8 mouse cellular contexts compared by ENCODE assay signal in genomic region chrX:7947108-7947899, GRCm38 (mm10). TPM values are rescaled to one million over a fixed set of nuclear protein-coding genes. Genes with fewer than 3 reads are reported as not detected.
DNase-seq lines count a peak whose midpoint lies in the region; ATAC-seq and TF ChIP-seq lines count a peak whose summit lies in the region.

Hdac6 (minus strand) TSS chrX:7947889.

- H3K4me1 ChIP-seq in embryonic facial prominence, embryonic 15.5 days: no peaks in the 10 kb centered on the region
- no peaks in the 10 kb centered on the region for H3K4me1 ChIP-seq in hindbrain, embryonic 11.5 days (replicated peaks; ENCODE audit: control insufficient read depth, insufficient read depth, low read length)

- H3K27me3 ChIP-seq in embryonic facial prominence, embryonic 15.5 days: no peaks in the 10 kb centered on the region
- H3K27me3 ChIP-seq in hindbrain, embryonic 11.5 days (ENCODE audit: control insufficient read depth, insufficient read depth, low read length): no peaks in the 10 kb centered on the region
- H3K27me3 ChIP-seq in myocyte (ENCODE audit: control insufficient read depth, insufficient read depth, insufficient read length): no peaks in the 10 kb centered on the region

- no peak within 1 kb of the TSS for H3ac ChIP-seq in myocyte (ENCODE audit: control insufficient read depth, insufficient read length)

- peak within 1 kb of the TSS; percentile 53 for H3K4me3 ChIP-seq in embryonic facial prominence, embryonic 15.5 days (replicated peaks)
- peak within 1 kb of the TSS; percentile 47 for H3K4me3 ChIP-seq in hindbrain, embryonic 11.5 days (ENCODE audit: low read depth, low read length)
- peak within 1 kb of the TSS; percentile 29 for H3K4me3 ChIP-seq in myocyte

- H3K27ac ChIP-seq in embryonic facial prominence, embryonic 15.5 days (replicated peaks): peak within 1 kb of the TSS; percentile 44; the same call in 1 of the 2 replicates
- peak within 1 kb of the TSS; percentile 51; the same call in 1 of the 2 replicates for H3K27ac ChIP-seq in hindbrain, embryonic 11.5 days (ENCODE audit: low read depth, low read length)

- no peak for DNase-seq in frontal cortex, adult 2 months (ENCODE audit: extremely low spot score in 1 of 2, low spot score in 1 of 2)
- DNase-seq in frontal cortex, postnatal 36 days (ENCODE audit: low spot score in 2 of 2): no peak
- DNase-seq in MN1 (ENCODE audit: low spot score): peak; percentile 27
- DNase-seq in hindbrain, embryonic 11.5 days (ENCODE audit: low spot score): peak; percentile 23
- DNase-seq in layer of hippocampus, postnatal 36 days: no peak
- no peak for DNase-seq in ovary, postnatal 36 days (ENCODE audit: low spot score)

- ATAC-seq in embryonic facial prominence, embryonic 15.5 days (ENCODE audit: insufficient number of reproducible peaks, low FRiP score, low TSS enrichment, low read depth): peak; percentile 30
- ATAC-seq in hindbrain, embryonic 11.5 days (ENCODE audit: low FRiP score): peak; percentile 99

- 15% methylated on average over 36 of the region's 37 CpGs for WGBS in embryonic facial prominence, embryonic 15.5 days
- WGBS in hindbrain, embryonic 11.5 days: 16% methylated on average over 35 of the region's 37 CpGs

- H3K9me3 ChIP-seq in embryonic facial prominence, embryonic 15.5 days (replicated peaks): no peaks in the 10 kb centered on the region
- H3K9me3 ChIP-seq in hindbrain, embryonic 11.5 days (ENCODE audit: control insufficient read depth, low read length): no peaks in the 10 kb centered on the region

- no peaks in the 10 kb centered on the region for H3K36me3 ChIP-seq in embryonic facial prominence, embryonic 15.5 days
- no peaks in the 10 kb centered on the region for H3K36me3 ChIP-seq in hindbrain, embryonic 11.5 days (ENCODE audit: control insufficient read depth, insufficient read depth, low read length)
- H3K36me3 ChIP-seq in myocyte (ENCODE audit: control insufficient read depth, insufficient read depth): no peaks in the 10 kb centered on the region

- peak within 1 kb of the TSS; percentile 51 for H3K4me2 ChIP-seq in embryonic facial prominence, embryonic 15.5 days (replicated peaks)
- H3K4me2 ChIP-seq in hindbrain, embryonic 11.5 days (replicated peaks; ENCODE audit: low read depth, low read length): peak within 1 kb of the TSS; percentile 47
- peak within 1 kb of the TSS; percentile 69 for H3K4me2 ChIP-seq in myocyte (ENCODE audit: low read depth)

- no peaks in the 10 kb centered on the region for H3K79me2 ChIP-seq in myocyte (ENCODE audit: control insufficient read depth, insufficient read depth)

- H3K9ac ChIP-seq in embryonic facial prominence, embryonic 15.5 days: peak within 1 kb of the TSS; percentile 33; the same call in 1 of the 2 replicates
- H3K9ac ChIP-seq in hindbrain, embryonic 11.5 days (ENCODE audit: low read depth, low read length): peak within 1 kb of the TSS; percentile 42

- peak; percentile 65 for TF ChIP-seq POLR2A in myocyte (IDR thresholded peaks at IDR 0.05; ENCODE audit: insufficient read length, low read depth)

TF ChIP-seq in myocyte, 11 proteins besides CTCF, POLR2A, EP300 and RAD21:
- TF ChIP-seq TCF3 (IDR thresholded peaks at IDR 0.05; ENCODE audit: insufficient read length, low read depth) (no peak), POLR2AphosphoS2 (IDR thresholded peaks at IDR 0.05; ENCODE audit: insufficient read length, low read depth) (peak; percentile 54)

RNA-seq across cellular contexts. Expression of gene Hdac6, which starts in this region (rescaled TPM):
- polyA plus RNA-seq in frontal cortex, adult 2 months (2012; rRNA removed): 71.9 and 81.8 TPM in 2 replicates
- polyA plus RNA-seq in embryonic facial prominence, embryonic 15.5 days (2015; fragmentation: Nextera tagmentation; extraction: Ambion mirVana): 26.3 and 27.5 TPM in 2 replicates
- polyA plus RNA-seq in hindbrain, embryonic 11.5 days (2014; fragmentation: Nextera tagmentation; extraction: Ambion mirVana): 46.0 and 48.5 TPM in 2 replicates
- 10 to 100 TPM; 50.6 to 50.8 TPM for total RNA-seq in layer of hippocampus, postnatal 36 days (2021)
- 11.5 TPM for polyA plus RNA-seq in myocyte (2012; fragmentation: generic; extraction: Trizol)

Comparison
In these comparisons a context has a peak if more than half of its experiments do, and no peak if none do; other contexts are left out.
1. DNase-seq: peak in MN1 (single experiment) and hindbrain, embryonic 11.5 days (single experiment); none in frontal cortex, adult 2 months (0 of 2), frontal cortex, postnatal 36 days (0 of 2), layer of hippocampus, postnatal 36 days (0 of 2) and ovary, postnatal 36 days (single experiment).
2. Peak in every context shown above with its lines, with median percentiles within 50 percentile points of each other: H3K4me2 ChIP-seq and H3K4me3 ChIP-seq.